Mouse (Mus musculus) neural tube, embryonic 13.5 days (tissue): ENCODE data around the gene Tie1. TPM values are rescaled to one million over a fixed set of nuclear protein-coding genes. Genes with fewer than 3 reads are reported as not detected.
A peak's percentile ranks its signal among the peaks of the same experiment; 100 is the strongest.
"Not testable (repeated sequence)": the region's sequence is repeated elsewhere in the genome, so short reads cannot be mapped to it uniquely, and the experiment has no call there.

Experiments
- ATAC-seq: fragments of 200-750 bp; cut with Nextera tagmentation; 2 replicates; pipeline ENCODE4 v1.8.0; 2017; ENCODE audit warnings: low read depth, mild to moderate bottlenecking, moderate TSS enrichment, moderate library complexity
- H3K27ac ChIP-seq: fragments of 300-500 bp; sonication (generic); replicated peaks from 2 replicates; pipeline ENCODE4 v1.5.1; 2015; ENCODE audit warnings: moderate library complexity, mild to moderate bottlenecking, inconsistent platforms
- H3K27me3 ChIP-seq: fragments of 300-500 bp; sonication (generic); 2 replicates; pipeline ENCODE4 v1.6.1; 2015; ENCODE audit warnings: mild to moderate bottlenecking, inconsistent platforms
- H3K36me3 ChIP-seq: fragments of 300-500 bp; sonication (generic); 2 replicates; pipeline ENCODE4 v1.6.1; 2015; ENCODE audit warnings: mild to moderate bottlenecking, inconsistent platforms
- H3K4me1 ChIP-seq: fragments of 300-500 bp; sonication (generic); replicated peaks from 2 replicates; pipeline ENCODE4 v1.6.1; 2015; ENCODE audit warnings: inconsistent platforms
- H3K4me2 ChIP-seq: fragments of 300-500 bp; sonication (generic); 2 replicates; pipeline ENCODE4 v1.6.1; 2015; ENCODE audit warnings: inconsistent platforms, mild to moderate bottlenecking, moderate library complexity
- H3K4me3 ChIP-seq: fragments of 300-500 bp; sonication (generic); 2 replicates; pipeline ENCODE4 v1.5.1; 2015; ENCODE audit warnings: mild to moderate bottlenecking, inconsistent platforms
- H3K9ac ChIP-seq: fragments of 300-500 bp; sonication (generic); 2 replicates; pipeline ENCODE4 v1.6.1; 2015; ENCODE audit warnings: moderate library complexity, mild to moderate bottlenecking, inconsistent platforms
- H3K9me3 ChIP-seq: fragments of 300-500 bp; sonication (generic); 2 replicates; pipeline ENCODE4 v1.6.1; 2016; ENCODE audit warnings: inconsistent platforms
- WGBS: fragments of 180-500 bp; shearing (Covaris S2); methylation state at CpG from one replicate; pipeline ENCODE4 v1.1.7; 2015; 5-methylcytosine and 5-hydroxymethylcytosine counted together
- polyA plus RNA-seq: library from polyadenylated mRNA; unstranded; fragments of >200 nt; fragmentation: Nextera tagmentation; extraction: Ambion mirVana; gene quantifications from 2 replicates; pipeline ENCODE4 v1.2.1, GENCODE M21; 2015

The Tie1 gene
- polyA plus RNA-seq, 1 experiment from 2014 or later = 21.0 TPM

DNA sequence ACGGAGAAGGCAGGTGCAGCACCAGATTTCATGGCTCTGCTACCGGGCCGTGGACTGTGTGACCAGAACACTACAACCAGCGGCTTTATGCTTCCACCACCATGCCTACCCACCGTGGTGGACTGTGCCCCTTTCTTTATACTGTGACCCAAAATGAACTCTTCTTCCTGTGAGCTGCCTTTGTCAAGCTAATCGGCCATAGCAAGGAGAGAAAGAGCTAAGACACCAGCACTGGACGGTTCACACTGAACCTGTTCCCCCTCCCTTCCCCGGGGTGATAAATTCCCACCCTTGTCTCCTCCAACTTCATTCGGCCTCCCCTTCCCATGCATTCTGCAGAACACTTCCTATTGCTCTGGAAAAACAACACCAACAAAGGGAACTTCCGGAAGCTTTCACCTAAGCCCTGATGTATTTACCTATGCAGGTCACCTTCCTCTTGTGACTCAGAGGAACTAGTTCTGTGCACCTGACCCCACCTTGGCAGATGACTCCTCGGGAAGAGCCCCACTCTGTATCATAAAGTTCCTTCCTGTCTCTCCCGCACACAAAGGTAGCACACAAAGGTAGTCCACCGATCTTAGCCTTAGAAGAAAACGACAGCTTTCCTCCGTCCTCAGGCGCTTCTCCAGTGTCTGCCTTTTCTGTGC lies 27.8 kb upstream of the Tie1 start:
- H3K4me1 ChIP-seq = peaks cover 14% of the 10 kb centered on the region
- 30% methylated on average over 16 of the region's 16 CpGs for WGBS

DNA sequence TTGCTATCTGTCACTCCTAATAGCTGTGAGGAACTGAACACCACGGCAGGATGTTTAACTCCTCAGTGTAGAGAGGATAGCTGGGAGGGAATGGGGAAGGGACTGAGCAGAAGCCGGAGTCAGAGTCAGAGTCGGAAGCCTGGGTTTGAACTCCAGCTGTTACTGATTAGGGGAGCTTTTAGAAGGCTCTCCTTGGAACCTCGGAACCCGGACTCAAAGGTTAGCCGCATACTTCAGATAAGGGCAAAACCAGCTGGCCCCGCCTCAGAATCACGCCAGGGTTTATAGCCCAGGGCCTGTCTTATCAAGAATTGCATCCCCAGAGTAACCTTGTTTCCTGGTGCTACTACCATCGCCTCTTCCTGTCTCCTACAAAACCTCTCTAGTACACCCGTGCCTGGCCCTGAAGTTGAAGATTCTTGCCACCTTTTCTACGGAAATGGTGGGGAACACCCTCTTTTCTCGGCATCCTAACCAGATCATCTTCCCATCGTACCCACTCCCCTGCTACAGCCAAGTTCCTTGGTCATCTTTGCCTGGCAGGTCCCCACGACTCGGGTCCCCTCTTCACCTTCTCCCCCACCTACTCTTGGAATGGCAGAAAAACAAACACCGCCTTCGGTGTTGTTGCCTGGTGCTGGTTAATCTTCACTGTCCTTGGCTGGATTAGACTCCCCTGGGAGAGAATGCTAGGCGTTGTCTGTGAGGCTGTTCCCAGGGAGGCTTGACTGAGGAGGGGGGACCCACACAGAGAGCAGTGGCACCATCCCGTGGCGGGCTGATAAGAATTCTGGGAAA lies 27.0 kb upstream of the Tie1 start:
- no peaks in the 10 kb centered on the region for H3K36me3 ChIP-seq
- H3K4me1 ChIP-seq = peaks cover 14% of the 10 kb centered on the region
- H3K9me3 ChIP-seq = no peaks in the 10 kb centered on the region
- H3K4me3 ChIP-seq = no peak overlapping the region
- no peak overlapping the region for H3K9ac ChIP-seq
- 0 out of 2 replicates have a peak, but pooled peaks have one; percentile 11 for ATAC-seq
- peak overlapping the region; percentile 18 for H3K4me2 ChIP-seq
- WGBS = 32% methylated on average over 20 of the region's 20 CpGs
- no peak overlapping the region for H3K27ac ChIP-seq
- peaks cover 6% of the 10 kb centered on the region for H3K27me3 ChIP-seq

More for the DNA sequence above, 27.8 kb upstream of the Tie1 start:
- H3K27me3 ChIP-seq = peaks cover 6% of the 10 kb centered on the region
- no peak overlapping the region for H3K27ac ChIP-seq
- no peaks in the 10 kb centered on the region for H3K36me3 ChIP-seq
- H3K4me3 ChIP-seq = no peak overlapping the region
- no peak for ATAC-seq
- H3K4me2 ChIP-seq = peak overlapping the region; percentile 18
- no peak overlapping the region for H3K9ac ChIP-seq
- no peaks in the 10 kb centered on the region for H3K9me3 ChIP-seq

DNA sequence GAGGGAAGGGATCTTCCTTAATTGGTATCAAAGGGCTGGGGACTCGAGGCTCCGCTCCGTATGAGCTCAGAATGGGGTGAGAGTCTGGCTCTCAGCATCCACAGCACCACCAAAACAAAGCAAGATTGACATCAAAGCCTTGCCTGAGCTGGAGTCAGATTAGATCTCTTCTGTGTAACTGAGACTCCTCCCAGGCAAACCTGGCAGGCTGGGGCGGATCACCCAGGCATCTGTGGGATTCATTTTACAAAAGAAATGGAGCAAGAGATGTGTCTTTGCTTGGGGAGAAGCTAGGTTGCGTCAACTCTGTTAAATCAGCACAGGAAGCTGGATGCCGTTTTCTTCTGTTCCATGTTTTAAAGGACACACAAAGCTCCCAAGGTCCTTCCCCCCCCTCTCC lies 19.2 kb upstream of the Tie1 start:
- H3K4me3 ChIP-seq = no peak overlapping the region
- H3K27me3 ChIP-seq = no peaks in the 10 kb centered on the region
- no peak overlapping the region for H3K9ac ChIP-seq
- no peak for ATAC-seq
- H3K4me2 ChIP-seq = no peak overlapping the region
- peaks cover 4% of the 10 kb centered on the region; the same call in 1 of the 2 replicates for H3K4me1 ChIP-seq
- H3K36me3 ChIP-seq = no peaks in the 10 kb centered on the region
- WGBS = 33% methylated on average over 6 of the region's 6 CpGs
- H3K9me3 ChIP-seq = no peaks in the 10 kb centered on the region
- no peak overlapping the region for H3K27ac ChIP-seq

DNA sequence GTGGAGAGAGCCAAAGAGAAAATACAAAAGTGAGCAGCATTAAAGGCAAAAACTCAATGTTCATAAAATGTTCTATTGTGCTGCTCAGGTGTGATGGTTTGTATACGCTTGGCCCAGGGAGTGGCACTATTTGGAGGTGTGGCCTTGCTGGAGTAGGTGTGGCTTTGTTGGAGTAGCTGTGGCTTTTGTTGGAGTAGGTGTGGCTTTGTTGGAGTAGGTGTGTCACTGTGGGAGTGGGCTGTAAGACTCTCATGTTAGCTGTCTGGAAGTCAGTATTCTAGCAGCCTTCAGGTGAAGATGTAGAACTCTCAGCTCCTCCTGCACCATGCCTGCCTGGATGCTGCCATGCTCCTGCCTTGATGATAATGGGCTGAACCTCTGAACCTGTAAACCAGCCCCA lies 17.3 kb upstream of the Tie1 start:
- not testable (repeated sequence) for H3K36me3 ChIP-seq, H3K4me1 ChIP-seq, H3K27ac ChIP-seq, H3K4me3 ChIP-seq, H3K9me3 ChIP-seq, H3K9ac ChIP-seq, ATAC-seq, H3K4me2 ChIP-seq, H3K27me3 ChIP-seq
- 82% methylated on average over 1 of the region's 1 CpGs for WGBS

DNA sequence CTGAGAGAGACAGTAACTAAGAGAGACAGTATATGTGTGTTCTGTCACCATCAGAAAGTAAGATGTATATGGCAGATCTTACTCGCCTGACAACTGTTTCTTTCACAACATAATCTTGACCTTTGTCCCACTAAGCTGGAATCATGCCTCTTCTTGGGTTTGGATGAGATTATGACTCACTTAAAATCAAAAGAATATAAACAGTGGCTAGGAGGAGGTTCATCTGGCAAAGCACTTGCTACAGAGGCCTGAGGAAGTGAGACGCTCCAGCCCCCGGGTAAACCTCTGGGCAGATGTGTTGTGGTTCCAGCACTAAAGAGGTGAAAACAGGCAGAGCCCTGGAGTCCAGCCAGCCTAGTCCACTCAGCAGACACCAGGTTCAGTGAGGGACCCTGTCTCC lies 15.7 kb upstream of the Tie1 start:
- Histone ChIP-seq H3K27me3 (no peaks in the 10 kb centered on the region), H3K36me3 (no peaks in the 10 kb centered on the region), H3K4me2 (no peak overlapping the region), H3K9ac (no peak overlapping the region), H3K9me3 (no peaks in the 10 kb centered on the region), H3K27ac (no peak overlapping the region), H3K4me3 (no peak overlapping the region), H3K4me1 (no peaks in the 10 kb centered on the region)
- 78% methylated on average over 3 of the region's 3 CpGs for WGBS
- no peak for ATAC-seq

DNA sequence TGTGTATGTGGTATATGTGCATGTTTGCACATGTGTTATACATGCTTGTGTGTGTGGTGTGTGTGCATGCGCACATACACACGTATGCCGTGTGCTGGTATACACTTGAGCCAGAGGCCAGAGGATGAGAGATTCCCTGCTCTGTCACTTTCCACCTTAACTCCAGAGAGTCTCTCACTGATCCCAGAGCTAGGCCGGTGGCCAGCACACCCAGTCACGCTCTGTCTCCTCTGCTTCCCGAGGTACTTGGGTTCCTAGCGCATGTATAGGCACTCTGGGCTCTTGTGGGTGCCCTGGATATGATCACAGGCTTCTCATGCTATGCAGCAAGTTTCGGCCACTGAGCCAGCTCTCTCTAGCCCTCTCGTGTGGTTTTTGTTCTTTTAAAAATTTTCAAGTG lies 10.9 kb upstream of the Tie1 start:
- Histone ChIP-seq H3K4me1 (no peaks in the 10 kb centered on the region), H3K9me3 (no peaks in the 10 kb centered on the region), H3K27ac (no peak overlapping the region), H3K4me2 (no peak overlapping the region), H3K36me3 (no peaks in the 10 kb centered on the region), H3K27me3 (no peaks in the 10 kb centered on the region), H3K4me3 (no peak overlapping the region), H3K9ac (no peak overlapping the region)
- WGBS = 69% methylated on average over 9 of the region's 9 CpGs
- no peak for ATAC-seq

DNA sequence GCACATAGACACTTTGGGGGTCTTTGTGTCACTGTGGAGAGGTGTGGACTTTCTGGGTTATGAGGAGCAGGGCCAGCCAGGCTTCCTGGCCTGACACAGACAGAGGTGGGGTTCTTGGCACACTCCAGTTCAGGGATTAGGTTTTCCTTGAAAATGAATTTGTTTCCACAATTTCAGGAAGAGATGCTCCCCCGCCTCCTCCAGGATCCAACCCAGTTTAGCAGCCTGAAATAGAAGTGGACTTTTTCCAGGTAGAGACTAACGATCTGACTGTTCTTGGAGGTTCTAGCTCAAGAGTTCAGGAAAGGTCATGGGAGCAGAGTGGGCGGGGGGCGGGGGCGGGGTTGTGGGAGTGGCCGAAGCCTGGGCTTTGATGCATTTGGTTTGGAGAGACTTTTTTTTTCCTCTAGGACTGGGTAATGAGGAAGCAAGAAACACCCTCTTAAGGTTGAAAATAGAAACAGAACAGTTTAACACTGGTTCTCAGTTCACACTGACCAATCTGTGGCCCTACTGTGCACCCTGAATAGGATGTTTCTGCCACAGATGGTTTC lies 10.4 kb upstream of the Tie1 start:
- Histone ChIP-seq H3K27ac (no peak overlapping the region), H3K4me1 (no peaks in the 10 kb centered on the region), H3K36me3 (no peaks in the 10 kb centered on the region), H3K4me2 (no peak overlapping the region), H3K9me3 (no peaks in the 10 kb centered on the region), H3K4me3 (no peak overlapping the region), H3K9ac (no peak overlapping the region), H3K27me3 (no peaks in the 10 kb centered on the region)
- WGBS = 50% methylated on average over 6 of the region's 6 CpGs
- ATAC-seq = no peak

DNA sequence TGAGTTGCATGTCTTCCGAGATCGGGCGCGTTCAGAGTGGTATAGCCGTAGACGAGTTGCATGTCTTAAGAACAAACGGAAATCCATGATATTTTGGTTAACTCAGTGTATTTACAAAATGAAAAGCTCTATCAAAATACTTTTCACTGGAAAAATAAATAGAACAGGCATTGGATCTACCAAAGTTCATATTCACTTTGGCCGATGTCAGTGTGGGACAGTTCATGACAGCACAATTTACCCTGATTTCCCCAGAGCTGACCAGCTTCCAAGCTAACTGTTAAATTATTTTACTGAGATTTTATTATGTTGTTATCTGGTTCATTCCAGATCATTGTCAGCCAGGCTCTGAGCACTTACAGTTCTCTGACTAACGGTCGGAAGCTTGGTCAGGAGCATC lies 600 bp upstream of the Tie1 start:
- WGBS = 92% methylated on average over 10 of the region's 10 CpGs
- H3K9ac ChIP-seq = no peak overlapping the region
- H3K4me3 ChIP-seq = no peak overlapping the region
- no peaks in the 10 kb centered on the region for H3K36me3 ChIP-seq
- H3K4me2 ChIP-seq = no peak overlapping the region
- H3K4me1 ChIP-seq = no peaks in the 10 kb centered on the region
- no peaks in the 10 kb centered on the region for H3K9me3 ChIP-seq
- H3K27ac ChIP-seq = no peak overlapping the region
- ATAC-seq = no peak
- no peaks in the 10 kb centered on the region for H3K27me3 ChIP-seq

DNA sequence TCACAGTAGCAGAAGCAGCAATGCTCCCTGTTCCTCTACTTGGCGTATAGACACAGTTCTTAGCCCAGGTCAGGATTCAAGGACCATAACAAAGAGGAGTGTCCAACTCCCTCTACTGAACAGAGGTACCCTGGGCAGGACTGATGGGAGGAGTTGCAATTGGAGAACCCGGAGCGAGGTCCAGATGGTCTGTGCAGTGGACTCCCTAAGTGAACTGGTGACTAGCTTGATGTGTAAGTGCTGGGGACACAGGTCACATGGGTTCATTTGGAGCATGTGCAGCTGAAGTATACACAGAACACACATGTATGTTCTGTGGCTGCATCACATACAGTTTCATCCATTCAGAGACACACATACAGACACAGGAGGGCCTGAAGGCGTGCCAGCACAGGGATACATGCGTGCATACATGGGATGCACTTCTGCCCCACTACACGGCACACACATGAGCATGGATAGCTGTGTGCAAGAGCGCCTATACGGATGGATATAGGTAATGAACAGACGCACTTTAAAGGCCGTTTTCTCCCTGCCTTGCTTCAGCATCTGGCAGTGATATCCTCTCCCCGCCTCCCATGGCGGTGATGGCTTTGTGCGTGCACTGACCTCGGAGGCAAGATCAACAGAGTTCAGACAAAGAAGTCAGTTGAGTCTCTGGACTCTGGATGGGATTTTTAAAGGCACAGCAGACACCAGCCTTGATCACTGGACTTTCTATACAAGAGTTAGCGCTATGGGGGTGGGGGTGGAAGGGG lies 12.9 kb downstream of the Tie1 start:
- H3K4me1 ChIP-seq = no peaks in the 10 kb centered on the region; the same call in 1 of the 2 replicates
- no peak overlapping the region for H3K27ac ChIP-seq
- no peak for ATAC-seq
- 43% methylated on average over 15 of the region's 15 CpGs for WGBS
- H3K36me3 ChIP-seq = no peaks in the 10 kb centered on the region
- H3K9me3 ChIP-seq = no peaks in the 10 kb centered on the region
- H3K27me3 ChIP-seq = no peaks in the 10 kb centered on the region
- H3K4me2 ChIP-seq = no peak overlapping the region
- no peak overlapping the region for H3K9ac ChIP-seq
- no peak overlapping the region for H3K4me3 ChIP-seq

DNA sequence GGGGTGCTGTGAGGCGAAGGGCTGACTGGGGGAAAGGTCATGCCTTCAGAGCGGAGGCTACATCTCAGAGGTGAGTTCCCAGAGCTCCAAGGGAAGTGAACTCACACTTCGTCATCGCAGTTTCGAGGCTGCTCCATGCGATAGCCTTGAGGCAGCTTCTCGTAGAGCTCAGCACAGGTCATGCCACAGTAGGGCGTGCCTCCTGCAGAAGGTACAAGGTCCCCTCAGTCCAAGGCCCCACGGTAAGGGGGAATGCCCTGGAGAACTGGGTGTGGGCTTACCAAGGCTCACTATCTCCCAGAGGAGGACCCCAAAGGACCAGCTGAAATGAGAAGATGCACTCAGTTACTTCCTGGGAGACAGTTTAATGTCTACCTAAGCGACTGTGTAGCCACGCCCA lies 17.2 kb downstream of the Tie1 start:
- H3K4me3 ChIP-seq = no peak overlapping the region
- no peaks in the 10 kb centered on the region; the same call in 1 of the 2 replicates for H3K4me1 ChIP-seq
- no peaks in the 10 kb centered on the region for H3K9me3 ChIP-seq
- WGBS = 94% methylated on average over 11 of the region's 11 CpGs
- H3K36me3 ChIP-seq = no peaks in the 10 kb centered on the region
- H3K4me2 ChIP-seq = no peak overlapping the region
- no peak overlapping the region for H3K27ac ChIP-seq
- no peak for ATAC-seq
- H3K27me3 ChIP-seq = no peaks in the 10 kb centered on the region
- no peak overlapping the region for H3K9ac ChIP-seq

DNA sequence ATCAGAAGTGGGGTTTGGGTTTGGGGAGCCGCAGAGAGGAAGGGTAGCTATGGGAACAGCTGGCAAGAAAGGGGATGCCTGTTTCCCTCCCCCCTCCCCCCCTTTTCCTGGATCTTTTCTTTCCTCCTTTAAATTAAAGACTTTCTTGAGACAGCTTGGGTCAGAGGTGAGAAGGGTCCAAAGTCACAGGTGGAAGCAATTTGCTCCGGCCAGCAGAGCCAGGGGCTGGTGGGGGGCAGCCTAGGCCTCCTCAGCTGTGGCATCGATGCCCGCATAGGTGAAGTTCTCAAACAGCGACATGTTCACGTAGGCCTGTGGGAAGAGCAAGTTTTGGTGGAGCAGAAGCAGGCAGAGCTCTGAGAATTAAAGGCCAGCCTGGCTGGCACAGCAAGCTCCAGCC lies 18.6 kb downstream of the Tie1 start:
- no peak for ATAC-seq
- H3K4me1 ChIP-seq = no peaks in the 10 kb centered on the region
- H3K36me3 ChIP-seq = no peaks in the 10 kb centered on the region
- 85% methylated on average over 6 of the region's 6 CpGs for WGBS
- no peak overlapping the region for H3K4me3 ChIP-seq
- H3K9me3 ChIP-seq = no peaks in the 10 kb centered on the region
- no peaks in the 10 kb centered on the region for H3K27me3 ChIP-seq
- no peak overlapping the region for H3K4me2 ChIP-seq
- no peak overlapping the region for H3K9ac ChIP-seq
- H3K27ac ChIP-seq = no peak overlapping the region

DNA sequence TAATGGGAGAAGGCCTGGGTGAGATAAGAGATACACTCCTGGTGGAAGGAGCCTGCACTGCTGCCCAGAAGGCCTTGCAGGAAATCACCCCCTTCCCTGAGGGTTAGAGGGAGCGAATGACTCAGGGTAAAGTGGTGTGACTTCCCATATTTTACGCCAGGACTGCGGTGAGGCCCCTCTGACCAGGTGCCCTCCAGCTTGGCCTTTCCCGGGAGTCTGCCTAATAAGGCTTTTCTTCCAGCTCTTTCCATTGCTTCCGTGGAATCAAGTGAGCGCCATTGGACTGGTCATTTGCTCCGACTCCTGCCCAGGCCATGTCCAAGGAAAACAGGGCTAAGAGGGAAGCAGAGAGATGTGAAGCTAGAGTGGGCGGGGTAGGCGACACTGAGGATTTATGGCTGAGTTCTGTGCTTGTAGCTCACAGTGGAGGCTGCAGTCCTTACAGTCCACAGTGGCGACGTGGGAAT lies 24.1 kb downstream of the Tie1 start:
- H3K4me2 ChIP-seq = no peak overlapping the region
- ATAC-seq = no peak
- 16% methylated on average over 11 of the region's 11 CpGs for WGBS

More for the DNA sequence above, 24.1 kb downstream of the Tie1 start:
- H3K9ac ChIP-seq = no peak overlapping the region
- H3K27me3 ChIP-seq = no peaks in the 10 kb centered on the region
- H3K36me3 ChIP-seq = no peaks in the 10 kb centered on the region
- no peak overlapping the region for H3K4me3 ChIP-seq
- no peaks in the 10 kb centered on the region for H3K9me3 ChIP-seq
- peaks cover 5% of the 10 kb centered on the region; the same call in 1 of the 2 replicates for H3K4me1 ChIP-seq
- H3K27ac ChIP-seq = no peak overlapping the region
